Mouse (Mus musculus) frontal cortex, adult (tissue): ENCODE data around the gene Izumo3.
"Not testable (repeated sequence)": the region's sequence is repeated elsewhere in the genome, so short reads cannot be mapped to it uniquely, and the experiment has no call there.

Experiments
- ATAC-seq: cut with Nextera tagmentation; 2 replicates; pipeline ENCODE4 v1.9.2; 2017; ENCODE audit warnings: mild to moderate bottlenecking, moderate library complexity, mixed read lengths; ENCODE audit not compliant: low TSS enrichment

Izumo3 gene

GRCm38 (mm10) chr4:92147134-92147533 lies at the start of gene Izumo3:
TSS of gene Izumo3 (minus strand) at chr4:92147234.
- ATAC-seq = no peak

- not testable (repeated sequence) for ATAC-seq
Measured at GRCm38 (mm10) chr4:92191649-92192048, 44.6 kb upstream of the Izumo3 start, which contains the start of gene Gm12666. TSS of gene Gm12666 (minus strand) at chr4:92191749.

- no peak for ATAC-seq
Measured at GRCm38 (mm10) chr4:92152646-92153045, 5.6 kb upstream of the Izumo3 start.

GRCm38 (mm10) chr4:92111390-92111988 lies 35.5 kb downstream of the Izumo3 start:
- ATAC-seq = no peak

GRCm38 (mm10) chr4:92097386-92097785 lies 49.6 kb downstream of the Izumo3 start:
- ATAC-seq = no peak

- ATAC-seq = no peak
Measured at GRCm38 (mm10) chr4:92095951-92096350, 51.1 kb downstream of the Izumo3 start.
